Mouse (Mus musculus) thymus, postnatal 10 days (tissue): Measurements from ENCODE around the gene Mrpl37.
A peak's percentile ranks its signal among the peaks of the same experiment; 100 is the strongest.
"Not testable (repeated sequence)": the region's sequence is repeated elsewhere in the genome, so short reads cannot be mapped to it uniquely, and the experiment has no call there.

Experiments
- DNase-seq, 2 experiments: peaks; one replicate each; pipeline ENCODE4 v3.0.0; 2021; ENCODE audit warnings: low spot score in 2 of 2

Gene Mrpl37

GRCm38 (mm10) chr4:107066252-107067124 is at the start of gene Mrpl37, which contains the start of gene Cyb5rl:
TSS of gene Mrpl37 (minus strand) at chr4:107066868.
TSS of gene Cyb5rl (plus strand) at chr4:107066988.
- DNase-seq = peak; percentile 94 to 98

GRCm38 (mm10) chr4:107114278-107114677 is 47.6 kb upstream of the Mrpl37 start:
- no peak for DNase-seq

GRCm38 (mm10) chr4:107109181-107109580 is 42.5 kb upstream of the Mrpl37 start:
- DNase-seq = not testable (repeated sequence)

- DNase-seq = no peak
These were observed 41.6 kb upstream of the Mrpl37 start for GRCm38 (mm10) chr4:107108291-107108731.

GRCm38 (mm10) chr4:107106777-107107176 is 40.1 kb upstream of the Mrpl37 start:
- no peak for DNase-seq

- no peak for DNase-seq
These were observed 35.6 kb upstream of the Mrpl37 start for GRCm38 (mm10) chr4:107102220-107102619.

- DNase-seq = peak in 1 of 2 experiments; percentile 10
These were observed 32.3 kb upstream of the Mrpl37 start for GRCm38 (mm10) chr4:107098791-107099525.

GRCm38 (mm10) chr4:107098375-107098774 is 31.7 kb upstream of the Mrpl37 start:
- DNase-seq = no peak

- peak in 1 of 2 experiments; percentile 6 for DNase-seq
These were observed 31.2 kb upstream of the Mrpl37 start for GRCm38 (mm10) chr4:107097871-107098270.

- no peak for DNase-seq
These were observed 30.2 kb upstream of the Mrpl37 start, which contains the start of gene Cdcp2 for GRCm38 (mm10) chr4:107096841-107097373. TSS of gene Cdcp2 (plus strand) at chr4:107096891.

- no peak for DNase-seq
These were observed 29.4 kb upstream of the Mrpl37 start for GRCm38 (mm10) chr4:107096043-107096442.

GRCm38 (mm10) chr4:107094484-107095187 is 28.0 kb upstream of the Mrpl37 start:
- DNase-seq = no peak

- DNase-seq = no peak
These were observed 25.0 kb upstream of the Mrpl37 start for GRCm38 (mm10) chr4:107091696-107092095.

- no peak for DNase-seq
These were observed 18.2 kb upstream of the Mrpl37 start for GRCm38 (mm10) chr4:107084858-107085257.

- DNase-seq = no peak
These were observed 17.7 kb upstream of the Mrpl37 start for GRCm38 (mm10) chr4:107084343-107084742.

- no peak for DNase-seq
These were observed 16.5 kb upstream of the Mrpl37 start for GRCm38 (mm10) chr4:107083126-107083525.

GRCm38 (mm10) chr4:107082185-107082584 is 15.5 kb upstream of the Mrpl37 start:
- DNase-seq = no peak

- DNase-seq = no peak
These were observed 13.0 kb upstream of the Mrpl37 start for GRCm38 (mm10) chr4:107079716-107080115.

- no peak for DNase-seq
These were observed 12.2 kb upstream of the Mrpl37 start for GRCm38 (mm10) chr4:107078894-107079293.

- no peak for DNase-seq
These were observed 8.8 kb upstream of the Mrpl37 start for GRCm38 (mm10) chr4:107075456-107075855.

GRCm38 (mm10) chr4:107072343-107072742 is 5.7 kb upstream of the Mrpl37 start:
- DNase-seq = no peak
